Mouse (Mus musculus): ENCODE data around the gene Sds. TPM values are rescaled to one million over a fixed set of nuclear protein-coding genes. Genes with fewer than 3 reads are reported as not detected.

The Sds gene
- polyA plus RNA-seq, 1 experiment from 2014 or later, result 0.32 TPM

DNA sequence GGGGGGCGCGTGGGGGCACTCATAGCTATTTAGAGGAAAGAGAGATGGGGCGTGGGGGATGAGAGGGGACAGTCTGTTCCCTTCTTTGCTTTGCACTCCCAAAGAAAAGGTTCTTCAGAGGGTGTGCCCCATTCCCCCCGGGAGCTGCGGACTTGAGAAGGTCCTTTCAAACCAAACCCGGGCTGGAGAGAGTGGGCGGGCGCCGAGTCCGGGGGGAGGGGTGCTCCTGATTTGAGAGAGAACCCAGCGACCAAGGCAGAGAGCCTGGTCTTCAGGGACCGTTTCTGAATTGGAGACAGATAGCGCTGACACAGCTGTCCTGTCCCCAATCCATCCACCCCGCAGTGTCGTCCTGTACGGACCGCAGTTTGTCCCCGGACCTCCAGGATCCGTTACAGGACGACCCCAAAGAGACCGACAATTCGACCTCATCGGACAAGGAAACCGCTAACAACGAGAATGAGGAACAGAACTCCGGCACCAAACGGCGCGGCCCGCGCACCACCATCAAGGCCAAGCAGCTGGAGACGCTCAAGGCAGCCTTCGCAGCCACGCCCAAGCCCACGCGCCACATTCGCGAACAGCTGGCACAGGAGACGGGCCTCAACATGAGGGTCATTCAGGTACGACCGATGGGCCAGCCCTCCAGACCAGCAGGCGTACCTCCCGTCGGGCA lies 41.2 kb upstream of the Sds start:
- peak overlapping the region; percentile 72 for H3K4me2 ChIP-seq (replicated peaks)
- H3K36me3 ChIP-seq, result peaks cover 4% of the 10 kb centered on the region; the same call in 1 of the 2 replicates
- H3K9ac ChIP-seq (replicated peaks), result peak overlapping the region; percentile 83
- peaks cover 57% of the 10 kb centered on the region for H3K4me1 ChIP-seq (replicated peaks)
- peak overlapping the region; percentile 96 for H3K27ac ChIP-seq
- no peaks in the 10 kb centered on the region for H3K9me3 ChIP-seq
- peaks cover 92% of the 10 kb centered on the region for H3K27me3 ChIP-seq
- ATAC-seq, result no peak
- WGBS, result under 1% methylated on average over 44 of the region's 44 CpGs
- peak overlapping the region; percentile 62 for H3K4me3 ChIP-seq (replicated peaks)

DNA sequence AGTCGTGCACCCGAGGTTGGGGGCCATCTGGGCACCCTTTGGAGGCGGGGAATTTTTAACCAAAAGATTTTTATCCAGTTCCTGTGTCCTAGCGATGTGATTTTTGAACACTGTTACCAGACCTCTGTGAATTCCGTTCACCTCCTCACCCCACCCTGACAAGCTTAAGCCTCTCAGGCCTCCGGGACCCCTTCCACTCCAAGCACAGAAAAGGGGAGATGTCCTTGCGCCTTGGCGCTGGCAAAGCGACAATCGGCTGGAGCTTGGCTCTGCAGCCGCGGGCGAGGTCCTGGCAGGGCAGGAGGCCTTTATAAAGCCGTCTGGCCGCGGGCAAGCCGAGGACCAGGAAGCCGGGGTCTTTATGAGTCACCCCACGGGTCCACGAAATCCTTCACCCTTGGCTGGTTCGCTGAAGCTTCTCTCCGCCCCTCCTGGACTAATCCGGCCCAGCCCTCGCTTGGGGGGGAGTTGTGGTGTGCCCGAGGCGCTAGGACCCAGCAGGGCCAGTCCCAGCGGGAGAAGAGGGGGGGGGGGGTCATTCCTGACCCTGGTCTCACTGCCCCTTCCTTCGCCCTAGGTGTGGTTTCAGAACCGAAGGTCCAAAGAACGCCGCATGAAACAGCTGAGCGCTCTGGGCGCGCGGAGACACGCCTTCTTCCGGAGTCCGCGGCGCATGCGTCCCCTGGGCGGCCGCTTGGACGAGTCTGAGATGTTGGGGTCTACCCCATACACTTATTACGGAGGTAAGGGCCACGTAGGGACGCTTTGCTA lies 40.4 kb upstream of the Sds start:
- Histone ChIP-seq H3K27ac (peak overlapping the region; percentile 96), H3K27me3 (peaks cover 89% of the 10 kb centered on the region), H3K4me2 (replicated peaks) (peak overlapping the region; percentile 72), H3K9me3 (no peaks in the 10 kb centered on the region), H3K36me3 (peaks cover 5% of the 10 kb centered on the region; the same call in 1 of the 2 replicates), H3K9ac (replicated peaks) (peak overlapping the region; percentile 83), H3K4me1 (replicated peaks) (peaks cover 61% of the 10 kb centered on the region), H3K4me3 (replicated peaks) (peak overlapping the region; percentile 62)
- ATAC-seq, result 0 out of 2 replicates have a peak, but pooled peaks have one; percentile 21
- under 1% methylated on average over 47 of the region's 47 CpGs for WGBS

DNA sequence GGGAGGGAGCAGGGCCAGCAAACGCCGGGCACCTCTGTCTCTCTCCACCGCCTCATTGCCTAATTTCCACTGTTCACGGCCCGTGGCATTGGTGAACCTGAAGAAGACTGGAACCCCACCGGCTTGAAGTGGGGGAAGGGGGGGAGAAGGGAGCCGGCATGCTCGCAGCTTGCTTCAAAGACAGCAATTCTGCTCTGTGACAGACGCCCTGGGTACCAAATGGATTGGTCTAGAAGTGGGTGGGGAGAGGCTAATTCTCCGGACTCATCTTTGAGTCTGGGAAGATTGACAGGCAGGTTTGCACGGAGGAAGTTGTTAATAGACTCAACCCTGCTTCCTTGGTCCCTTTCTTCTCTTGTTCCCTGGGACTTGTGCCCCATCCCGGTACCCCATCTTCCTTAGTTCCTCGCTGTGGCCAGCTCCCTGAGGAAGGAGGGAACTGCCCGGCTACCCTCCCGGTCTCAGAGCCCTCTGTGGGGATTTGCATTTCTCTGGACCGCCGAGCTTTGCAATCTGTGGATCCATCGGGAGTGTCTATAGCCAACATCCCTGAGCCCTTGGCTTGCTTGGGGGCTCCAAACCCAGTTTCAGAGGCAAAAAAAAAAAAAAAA lies 39.3 kb upstream of the Sds start:
- Histone ChIP-seq H3K27me3 (peaks cover 79% of the 10 kb centered on the region), H3K27ac (peak overlapping the region; percentile 96), H3K4me3 (replicated peaks) (peak overlapping the region; percentile 62), H3K36me3 (peaks cover 5% of the 10 kb centered on the region; the same call in 1 of the 2 replicates), H3K4me1 (replicated peaks) (peaks cover 56% of the 10 kb centered on the region), H3K4me2 (replicated peaks) (peak overlapping the region; percentile 72), H3K9me3 (no peaks in the 10 kb centered on the region), H3K9ac (replicated peaks) (peak overlapping the region; percentile 83)
- WGBS, result under 1% methylated on average over 17 of the region's 18 CpGs
- ATAC-seq, result no peak

DNA sequence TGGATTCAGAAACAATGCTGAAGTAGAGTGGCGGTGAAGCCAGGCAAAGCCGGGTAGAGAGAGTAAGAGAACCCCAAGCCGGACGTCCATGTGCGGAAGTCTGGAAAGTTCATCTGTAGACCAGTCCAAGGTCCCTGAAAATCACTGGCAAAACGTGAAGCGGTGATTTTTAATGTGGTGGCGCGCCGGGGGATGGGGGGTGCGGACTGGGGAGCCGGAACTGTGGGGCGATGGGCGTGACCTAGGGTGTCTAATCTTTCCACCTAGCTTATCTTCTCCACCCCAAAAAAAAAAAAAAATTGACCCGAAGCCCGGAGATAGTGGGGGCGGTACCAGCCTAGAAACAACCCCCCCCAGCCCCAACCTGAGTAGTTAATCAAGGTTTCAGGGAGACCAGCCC lies 38.8 kb upstream of the Sds start:
- H3K4me2 ChIP-seq (replicated peaks), result peak overlapping the region; percentile 72
- H3K9ac ChIP-seq (replicated peaks), result peak overlapping the region; percentile 83
- H3K27ac ChIP-seq, result peak overlapping the region; percentile 96
- no peak for ATAC-seq
- peaks cover 55% of the 10 kb centered on the region for H3K4me1 ChIP-seq (replicated peaks)
- peaks cover 5% of the 10 kb centered on the region; the same call in 1 of the 2 replicates for H3K36me3 ChIP-seq
- H3K4me3 ChIP-seq (replicated peaks), result peak overlapping the region; percentile 62
- WGBS, result under 1% methylated on average over 17 of the region's 17 CpGs
- H3K27me3 ChIP-seq, result peaks cover 77% of the 10 kb centered on the region
- H3K9me3 ChIP-seq, result no peaks in the 10 kb centered on the region

DNA sequence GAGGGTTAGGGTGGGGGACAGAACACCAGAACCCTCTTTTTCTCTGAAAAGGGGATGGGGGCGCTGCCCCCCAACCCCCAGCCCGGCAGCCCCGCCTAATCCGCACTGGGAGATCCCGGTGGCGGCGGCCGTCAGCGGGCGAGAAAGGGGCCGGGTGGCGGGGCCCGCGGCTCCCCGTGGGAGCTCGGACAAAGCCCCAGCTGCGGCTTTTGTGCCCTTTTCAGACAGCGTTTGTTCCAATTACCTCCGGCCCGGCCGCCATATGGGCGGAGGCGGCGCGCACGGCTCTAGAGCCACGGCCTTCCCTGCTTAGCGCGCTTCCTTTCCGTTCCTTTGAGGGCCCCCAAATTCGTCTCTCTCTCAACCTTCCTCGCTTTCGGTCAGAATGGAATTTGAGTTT lies 38.3 kb upstream of the Sds start:
- Histone ChIP-seq H3K27me3 (peaks cover 77% of the 10 kb centered on the region), H3K36me3 (peaks cover 5% of the 10 kb centered on the region; the same call in 1 of the 2 replicates), H3K4me3 (replicated peaks) (peak overlapping the region; percentile 62), H3K4me1 (replicated peaks) (peaks cover 55% of the 10 kb centered on the region), H3K27ac (peak overlapping the region; percentile 96), H3K4me2 (replicated peaks) (peak overlapping the region; percentile 72), H3K9me3 (no peaks in the 10 kb centered on the region), H3K9ac (replicated peaks) (peak overlapping the region; percentile 83)
- ATAC-seq, result no peak
- under 1% methylated on average over 33 of the region's 33 CpGs for WGBS

DNA sequence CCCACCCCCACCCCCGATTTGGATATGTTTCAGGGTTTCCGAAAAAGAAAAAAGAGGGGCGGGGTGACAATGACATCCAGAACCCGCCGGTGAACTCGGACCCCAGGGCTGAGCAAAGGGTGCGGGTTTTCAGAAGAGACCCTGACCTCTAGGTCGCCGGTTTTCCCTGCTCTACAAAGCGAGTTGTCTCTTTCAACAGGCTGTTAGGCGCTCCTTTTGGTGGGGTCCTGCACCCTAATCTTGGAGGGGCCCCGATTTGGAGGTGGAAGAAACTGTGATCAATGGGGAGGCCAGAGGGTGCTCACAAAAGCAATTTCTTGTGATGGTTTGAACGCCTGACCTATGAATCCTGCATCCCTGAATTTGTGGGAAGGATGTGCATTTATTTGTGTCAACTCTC lies 37.9 kb upstream of the Sds start:
- H3K4me1 ChIP-seq (replicated peaks), result peaks cover 55% of the 10 kb centered on the region
- no peak for ATAC-seq
- no peaks in the 10 kb centered on the region for H3K9me3 ChIP-seq
- peaks cover 78% of the 10 kb centered on the region for H3K27me3 ChIP-seq
- peak overlapping the region; percentile 96 for H3K27ac ChIP-seq
- peak overlapping the region; percentile 72 for H3K4me2 ChIP-seq (replicated peaks)
- H3K9ac ChIP-seq (replicated peaks), result peak overlapping the region; percentile 83
- WGBS, result 3% methylated on average over 13 of the region's 13 CpGs
- H3K4me3 ChIP-seq (replicated peaks), result peak overlapping the region; percentile 62
- peaks cover 5% of the 10 kb centered on the region; the same call in 1 of the 2 replicates for H3K36me3 ChIP-seq

DNA sequence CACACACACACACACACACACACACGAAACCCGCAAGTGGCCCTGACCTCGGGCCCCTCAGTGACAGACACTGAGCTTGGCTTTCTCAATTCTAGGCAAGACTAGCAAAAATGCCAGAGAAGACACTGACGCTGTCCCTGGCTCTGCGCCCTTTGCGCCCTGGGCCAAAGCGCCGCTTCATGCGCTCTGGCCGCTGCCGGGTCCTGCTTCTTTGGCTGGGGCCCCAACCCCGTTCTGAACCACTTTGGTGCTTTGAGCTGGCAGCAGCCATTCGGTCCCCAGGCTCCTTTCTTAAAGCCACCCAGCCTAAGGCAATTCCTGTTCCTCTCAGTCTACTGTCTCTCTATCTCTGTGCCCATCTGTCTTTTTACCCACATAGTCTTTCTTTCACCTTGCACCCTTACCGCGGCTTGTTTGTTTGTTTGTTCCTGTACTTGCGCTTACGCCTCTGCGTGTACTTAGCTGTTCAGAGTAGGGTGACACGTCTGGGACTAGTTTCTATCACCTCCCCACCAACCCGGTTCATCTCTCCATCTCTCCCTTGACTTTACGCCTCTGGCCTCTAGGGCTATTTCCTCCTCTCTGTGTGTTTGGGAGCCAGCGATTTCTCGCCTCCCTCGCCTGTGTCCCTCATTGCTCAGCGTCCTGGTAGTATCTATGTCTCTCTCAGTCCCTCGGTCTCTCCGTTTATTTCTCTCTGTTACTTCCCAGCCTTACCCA lies 37.2 kb upstream of the Sds start:
- peak overlapping the region; percentile 62 for H3K4me3 ChIP-seq (replicated peaks)

DNA sequence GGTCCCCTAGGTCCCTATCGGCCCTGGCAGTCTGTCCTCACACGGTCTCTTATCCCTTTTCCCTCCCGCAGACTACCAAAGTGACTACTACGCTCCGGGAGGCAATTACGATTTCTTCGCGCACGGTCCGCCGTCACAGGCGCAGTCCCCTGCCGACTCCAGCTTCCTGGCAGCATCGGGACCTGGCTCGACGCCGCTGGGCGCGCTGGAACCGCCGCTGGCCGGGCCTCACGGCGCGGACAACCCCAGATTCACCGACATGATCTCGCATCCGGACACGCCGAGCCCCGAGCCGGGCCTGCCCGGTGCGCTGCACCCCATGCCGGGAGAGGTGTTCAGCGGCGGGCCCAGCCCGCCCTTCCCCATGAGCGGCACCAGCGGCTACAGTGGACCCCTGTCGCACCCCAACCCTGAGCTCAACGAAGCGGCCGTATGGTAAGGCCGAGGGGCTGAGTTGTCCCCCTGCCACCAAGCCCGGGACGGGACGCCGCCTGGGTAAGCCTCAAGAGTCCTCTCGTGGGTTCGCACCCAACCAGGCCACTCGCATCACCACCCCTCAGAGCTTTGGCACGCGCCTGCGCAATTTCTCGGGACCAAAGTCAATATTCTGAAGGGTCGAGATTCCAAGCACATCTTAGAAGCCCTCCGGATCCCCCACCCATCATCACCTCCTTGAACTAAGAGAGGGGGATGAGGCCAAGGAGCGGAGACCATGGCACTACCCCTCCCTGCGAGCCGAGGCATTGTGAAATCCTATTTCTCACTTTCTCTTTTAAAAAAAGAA lies 36.2 kb upstream of the Sds start:
- 6% methylated on average over 61 of the region's 61 CpGs for WGBS

More for the DNA sequence above, 37.2 kb upstream of the Sds start:
- H3K9ac ChIP-seq (replicated peaks), result peak overlapping the region; percentile 83
- H3K9me3 ChIP-seq, result no peaks in the 10 kb centered on the region
- ATAC-seq, result no peak
- peaks cover 5% of the 10 kb centered on the region; the same call in 1 of the 2 replicates for H3K36me3 ChIP-seq
- peak overlapping the region; percentile 72 for H3K4me2 ChIP-seq (replicated peaks)
- peaks cover 76% of the 10 kb centered on the region for H3K27me3 ChIP-seq
- peaks cover 55% of the 10 kb centered on the region for H3K4me1 ChIP-seq (replicated peaks)
- H3K27ac ChIP-seq, result peak overlapping the region; percentile 96
- WGBS, result 9% methylated on average over 27 of the region's 27 CpGs

DNA sequence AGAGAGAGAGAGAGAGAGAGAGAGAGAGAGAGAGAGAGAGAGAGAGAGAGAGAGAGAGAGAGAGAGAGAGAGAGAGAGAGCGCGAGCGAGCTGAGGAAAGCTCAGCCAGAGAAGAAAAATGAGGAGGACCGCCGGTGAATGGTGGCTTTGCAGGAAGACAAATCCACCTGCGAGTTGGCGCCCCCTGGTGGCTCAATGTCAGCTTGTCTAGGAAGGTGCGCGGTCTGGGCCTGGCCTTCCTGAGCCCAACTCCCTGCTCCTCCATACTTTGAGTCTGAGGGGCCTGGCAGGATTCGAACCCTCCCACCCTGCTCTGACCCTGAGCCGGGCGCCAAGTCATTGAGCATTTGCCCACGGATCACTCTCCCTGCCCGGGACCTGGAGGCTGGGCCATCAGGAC lies 35.6 kb upstream of the Sds start:
- Histone ChIP-seq H3K9me3 (no peaks in the 10 kb centered on the region), H3K27me3 (peaks cover 76% of the 10 kb centered on the region), H3K9ac (replicated peaks) (peak overlapping the region; percentile 83; the same call in 1 of the 2 replicates), H3K4me3 (replicated peaks) (peak overlapping the region; percentile 62), H3K4me1 (replicated peaks) (peaks cover 44% of the 10 kb centered on the region), H3K4me2 (replicated peaks) (peak overlapping the region; percentile 72), H3K36me3 (peaks cover 5% of the 10 kb centered on the region; the same call in 1 of the 2 replicates), H3K27ac (peak overlapping the region; percentile 96)
- peak; percentile 65 for ATAC-seq
- 9% methylated on average over 14 of the region's 14 CpGs for WGBS

More for the DNA sequence above, 36.2 kb upstream of the Sds start:
- H3K27ac ChIP-seq, result peak overlapping the region; percentile 96
- peaks cover 76% of the 10 kb centered on the region for H3K27me3 ChIP-seq
- peak overlapping the region; percentile 62 for H3K4me3 ChIP-seq (replicated peaks)
- H3K4me1 ChIP-seq (replicated peaks), result peaks cover 50% of the 10 kb centered on the region
- H3K9ac ChIP-seq (replicated peaks), result peak overlapping the region; percentile 83
- no peaks in the 10 kb centered on the region for H3K9me3 ChIP-seq
- H3K36me3 ChIP-seq, result peaks cover 5% of the 10 kb centered on the region; the same call in 1 of the 2 replicates
- peak overlapping the region; percentile 72 for H3K4me2 ChIP-seq (replicated peaks)
- ATAC-seq, result 0 out of 2 replicates have a peak, but pooled peaks have one; percentile 28

DNA sequence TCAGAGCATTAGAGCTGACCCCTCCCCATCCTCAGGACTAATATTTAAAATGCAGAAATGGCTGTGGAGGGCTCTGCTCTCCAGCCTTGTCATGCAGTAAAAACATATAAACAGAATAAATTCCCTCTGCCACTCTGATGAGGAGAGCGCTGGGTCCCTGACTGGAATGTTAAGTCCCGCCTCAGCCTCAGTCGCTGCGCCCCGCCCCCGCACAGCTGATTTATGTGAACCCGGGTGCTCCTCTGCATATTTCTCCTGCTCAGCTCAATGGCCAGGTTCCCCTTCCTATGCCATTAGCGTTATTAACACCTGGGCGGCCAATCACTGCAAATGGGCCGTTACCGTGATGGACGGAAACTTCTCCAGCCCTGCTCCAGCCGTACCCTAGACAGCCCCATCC lies 29.0 kb upstream of the Sds start:
- H3K27me3 ChIP-seq, result peaks cover 52% of the 10 kb centered on the region
- WGBS, result 54% methylated on average over 13 of the region's 13 CpGs

More for the DNA sequence above, 29.0 kb upstream of the Sds start:
- H3K4me1 ChIP-seq (replicated peaks), result 0 out of 2 replicates have a peak, but pooled peaks cover 7% of the 10 kb centered on the region
- no peaks in the 10 kb centered on the region for H3K36me3 ChIP-seq
- no peaks in the 10 kb centered on the region for H3K9me3 ChIP-seq
- no peak overlapping the region for H3K27ac ChIP-seq
- no peak overlapping the region for H3K4me2 ChIP-seq (replicated peaks)
- no peak overlapping the region for H3K9ac ChIP-seq (replicated peaks)
- ATAC-seq, result peak; percentile 40; the same call in 1 of the 2 replicates
- no peak overlapping the region for H3K4me3 ChIP-seq (replicated peaks)

All from midbrain, embryonic 13.5 days (tissue).